Mouse (Mus musculus): ENCODE measurements around the gene Fam163b.
A peak's percentile ranks its signal among the peaks of the same experiment; 100 is the strongest.

Gene Fam163b

GRCm38 (mm10) chr2:27087581-27087980, 54.7 kb downstream of the Fam163b start:
- DNase-seq (ENCODE audit: low spot score in 2 of 2): no peak

- DNase-seq (ENCODE audit: low spot score in 2 of 2): no peak
These were observed 55.7 kb downstream of the Fam163b start for GRCm38 (mm10) chr2:27086483-27087010.

- no peak for DNase-seq (ENCODE audit: low spot score in 2 of 2)
These were observed 56.5 kb downstream of the Fam163b start for GRCm38 (mm10) chr2:27085801-27086200.

- DNase-seq (ENCODE audit: low spot score in 2 of 2): no peak
These were observed 57.3 kb downstream of the Fam163b start for GRCm38 (mm10) chr2:27084963-27085362.

- DNase-seq (ENCODE audit: low spot score in 2 of 2): no peak
These were observed 58.4 kb downstream of the Fam163b start for GRCm38 (mm10) chr2:27083761-27084475.

GRCm38 (mm10) chr2:27079649-27080048, 62.6 kb downstream of the Fam163b start:
- DNase-seq (ENCODE audit: low spot score in 2 of 2): peak in 1 of 2 experiments; percentile 12

GRCm38 (mm10) chr2:27079152-27079584, 63.1 kb downstream of the Fam163b start, which contains the start of gene Adamtsl2:
Gene Adamtsl2, plus strand, starts transcription at chr2:27079379.
- peak; percentile 68 to 72 for DNase-seq (ENCODE audit: low spot score in 2 of 2)

GRCm38 (mm10) chr2:27078312-27078711, 64.0 kb downstream of the Fam163b start:
- no peak for DNase-seq (ENCODE audit: low spot score in 2 of 2)

- peak in 1 of 2 experiments; percentile 17 for DNase-seq (ENCODE audit: low spot score in 2 of 2)
These were observed 64.5 kb downstream of the Fam163b start for GRCm38 (mm10) chr2:27077655-27078244.

- peak in 1 of 2 experiments; percentile 17 for DNase-seq (ENCODE audit: low spot score in 2 of 2)
These were observed 66.8 kb downstream of the Fam163b start for GRCm38 (mm10) chr2:27075485-27075884.

GRCm38 (mm10) chr2:27074804-27075203, 67.5 kb downstream of the Fam163b start:
- DNase-seq (ENCODE audit: low spot score in 2 of 2): peak in 1 of 2 experiments; percentile 5

- no peak for DNase-seq (ENCODE audit: low spot score in 2 of 2)
These were observed 68.9 kb downstream of the Fam163b start for GRCm38 (mm10) chr2:27073407-27073806.

- DNase-seq (ENCODE audit: low spot score in 2 of 2): no peak
These were observed 70.3 kb downstream of the Fam163b start, which contains the start of gene Mymk for GRCm38 (mm10) chr2:27071978-27072377. Gene Mymk, minus strand, starts transcription at chr2:27072179.

GRCm38 (mm10) chr2:27071137-27071536, 71.2 kb downstream of the Fam163b start:
- DNase-seq (ENCODE audit: low spot score in 2 of 2): peak; percentile 84 to 89

GRCm38 (mm10) chr2:27070247-27070813, 72.0 kb downstream of the Fam163b start:
- DNase-seq (ENCODE audit: low spot score in 2 of 2): no peak

GRCm38 (mm10) chr2:27069646-27070045, 72.6 kb downstream of the Fam163b start:
- DNase-seq (ENCODE audit: low spot score in 2 of 2): no peak

GRCm38 (mm10) chr2:27067996-27068395, 74.3 kb downstream of the Fam163b start:
- DNase-seq (ENCODE audit: low spot score in 2 of 2): no peak

- no peak for DNase-seq (ENCODE audit: low spot score in 2 of 2)
These were observed 75.2 kb downstream of the Fam163b start for GRCm38 (mm10) chr2:27067124-27067523.

All from frontal cortex, postnatal 10 days (tissue).